Mouse (Mus musculus) induced T-regulatory cell, adult 2 months (primary cell): Measurements from ENCODE around the gene Rprml.

Experiments
- DNase-seq: peaks from one replicate; pipeline ENCODE4 v3.0.0-alpha.2; 2012; ENCODE audit warnings: low read depth

Rprml gene

DNA sequence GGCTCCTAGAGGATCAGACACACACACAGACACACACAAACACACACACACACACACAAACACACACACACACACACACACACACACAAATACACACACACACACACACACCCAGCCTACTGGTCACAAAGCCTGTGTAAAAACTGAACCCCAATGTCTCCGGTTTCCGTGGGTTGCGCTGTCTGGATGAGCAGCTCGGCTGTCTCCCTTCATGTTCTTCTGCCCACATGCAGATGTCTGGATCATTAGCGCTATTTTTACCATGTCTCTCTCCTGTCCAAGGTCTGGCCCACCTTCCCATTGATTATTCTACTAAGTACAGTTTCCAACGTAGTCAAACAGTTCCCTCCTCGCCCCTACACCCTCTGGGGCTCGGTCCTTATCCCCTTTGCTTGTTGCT, 13.7 kb downstream of the Rprml start:
- no peak for DNase-seq

DNA sequence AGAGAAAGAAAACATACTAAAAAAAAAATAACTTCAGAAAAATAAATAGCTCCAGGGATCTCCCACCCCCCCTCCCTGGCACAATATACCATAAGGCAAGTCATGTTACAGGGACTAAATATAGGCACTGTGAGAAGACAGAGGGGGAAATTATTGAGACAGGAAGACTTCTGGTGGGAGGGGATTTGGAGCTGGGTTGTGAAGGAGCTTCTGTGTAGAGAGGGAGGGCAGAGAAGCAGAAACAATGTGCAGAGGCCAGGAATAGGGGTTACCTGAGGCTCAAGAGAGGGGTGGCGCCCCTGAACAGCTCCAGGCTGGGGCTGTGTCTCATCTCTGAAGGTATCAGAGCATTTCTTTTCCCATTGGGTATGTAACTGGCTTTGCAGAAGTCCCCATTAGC, 16.3 kb downstream of the Rprml start:
- no peak for DNase-seq

DNA sequence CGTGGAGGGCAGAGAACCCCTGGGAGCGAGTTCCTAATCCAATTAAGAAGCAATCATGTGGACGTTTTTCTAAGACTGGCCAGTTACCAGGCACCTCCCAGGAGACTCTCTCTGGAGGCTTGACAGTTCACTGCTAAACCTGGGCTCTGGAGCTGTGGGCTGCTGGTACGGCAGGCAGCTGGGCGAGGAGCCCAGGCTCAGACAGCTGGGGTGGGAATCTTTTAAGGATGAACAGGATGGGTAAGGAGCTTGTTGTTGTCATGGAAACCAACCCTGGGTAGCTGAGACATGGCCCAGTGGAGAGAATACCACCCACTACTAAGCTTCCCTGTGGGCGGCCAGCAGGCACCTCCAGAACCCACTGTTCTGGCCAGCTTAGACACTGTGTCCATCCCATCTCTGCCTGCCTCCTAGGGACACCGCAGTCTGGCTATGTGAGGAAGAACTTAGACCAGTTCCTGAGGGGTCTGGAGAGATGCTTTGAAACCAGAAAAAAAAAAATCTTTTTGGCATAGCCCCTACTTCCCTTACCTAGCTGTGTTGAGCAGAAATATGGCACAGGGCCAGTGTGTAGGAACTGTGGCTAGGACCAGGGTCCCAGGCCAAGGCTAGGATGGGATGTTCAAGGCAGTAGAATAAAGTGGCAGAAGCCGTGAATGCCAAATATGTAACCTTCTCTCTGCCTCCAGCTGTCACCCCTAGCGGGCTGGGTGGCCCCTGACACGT, 17.0 kb downstream of the Rprml start:
- DNase-seq: no peak

DNA sequence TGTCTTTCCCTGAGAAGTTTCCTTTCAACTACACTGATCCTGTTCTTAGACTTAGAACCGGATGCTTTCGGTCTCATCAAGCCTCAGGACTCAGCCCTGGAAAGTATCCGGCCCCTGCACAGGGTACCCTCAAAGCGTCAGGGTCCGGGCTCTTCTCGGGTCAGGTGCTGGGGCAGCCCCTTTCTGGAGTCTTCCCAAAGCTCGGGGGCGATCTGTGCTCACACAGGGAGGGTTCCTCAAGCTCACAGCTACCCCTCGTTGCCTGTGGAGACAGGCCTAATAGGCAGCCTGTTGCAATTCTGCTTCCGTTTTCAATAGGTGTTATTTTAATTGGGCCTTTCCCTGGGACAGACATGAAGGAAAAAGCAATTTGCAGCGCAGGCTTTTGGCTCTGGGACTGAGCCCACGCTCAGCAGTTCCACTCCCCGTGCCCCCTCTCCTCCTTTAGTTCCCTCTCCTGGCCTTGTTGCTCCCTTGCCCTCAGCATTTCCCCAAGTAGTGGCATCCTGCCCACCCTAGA, 17.6 kb downstream of the Rprml start:
- no peak for DNase-seq

DNA sequence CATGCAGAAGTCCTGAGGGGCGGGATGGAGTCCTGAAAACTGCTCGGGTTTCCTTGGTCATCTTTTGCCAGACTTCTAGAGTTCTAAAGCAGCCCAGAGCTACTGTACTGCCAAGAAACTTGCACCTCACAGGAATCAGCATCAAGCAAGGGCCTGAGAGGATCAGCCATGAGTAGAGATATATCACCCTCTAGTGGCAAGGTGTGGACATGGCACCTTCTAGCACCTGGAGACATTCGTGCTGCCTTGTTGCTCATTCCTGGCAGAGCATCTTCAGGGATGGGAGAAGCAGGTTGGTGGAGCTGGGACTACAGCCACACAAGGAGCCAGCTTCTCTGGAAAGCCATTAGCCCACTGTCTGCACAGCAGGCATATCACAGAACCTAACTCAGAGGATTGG, 26.2 kb downstream of the Rprml start:
- DNase-seq: peak; percentile 74

DNA sequence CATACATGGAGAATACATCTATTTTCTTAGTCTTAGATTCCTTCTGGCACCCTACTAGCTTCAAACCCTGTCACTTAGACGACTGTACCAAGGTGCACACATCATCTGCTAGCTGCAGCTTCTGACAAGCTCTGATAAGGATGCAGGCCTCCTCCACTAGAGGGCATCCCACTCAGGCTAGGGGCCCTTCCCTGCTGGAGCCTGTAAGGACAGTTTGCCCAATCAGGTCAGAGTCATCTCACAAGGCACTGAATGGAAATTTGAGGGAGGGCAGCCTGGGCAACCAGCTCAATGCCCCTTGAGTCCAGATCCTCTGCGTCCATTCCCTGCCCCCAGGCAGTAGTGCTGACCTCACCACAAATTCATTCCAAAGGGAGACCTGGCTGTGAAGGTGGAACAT, 27.7 kb downstream of the Rprml start:
- DNase-seq: peak; percentile 42

DNA sequence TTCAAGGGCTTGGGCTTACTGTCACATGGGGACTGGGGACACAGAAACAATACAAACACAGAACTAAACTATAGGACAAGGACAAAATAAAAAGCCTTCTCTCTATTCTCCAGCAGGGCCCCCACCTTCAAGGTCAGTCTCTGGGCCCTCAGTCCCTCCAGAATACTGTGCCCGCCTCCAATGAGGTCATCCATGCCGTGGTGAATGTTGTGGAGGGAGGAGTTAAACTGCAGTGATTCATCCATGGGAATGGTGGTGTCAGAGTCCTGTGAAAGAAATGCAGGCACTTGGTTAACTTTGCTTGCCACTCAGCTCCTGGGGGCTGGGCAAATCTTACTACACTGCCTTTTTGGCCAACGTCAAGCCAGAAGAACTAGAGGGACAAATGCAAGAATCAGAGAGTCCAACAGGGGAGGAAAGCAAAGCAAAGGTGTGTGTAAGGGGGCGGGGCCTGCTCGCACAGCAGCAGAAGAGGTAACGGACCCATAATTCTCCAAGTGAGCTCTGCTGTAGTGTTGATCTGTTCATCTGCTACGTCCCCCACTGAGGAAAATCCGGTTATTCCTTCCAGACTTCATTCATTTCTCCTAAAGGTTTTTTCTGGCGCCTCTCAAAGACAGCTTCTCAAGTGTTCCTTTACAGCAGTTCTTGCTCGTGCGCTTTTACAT, 34.4 kb downstream of the Rprml start:
- DNase-seq: no peak

DNA sequence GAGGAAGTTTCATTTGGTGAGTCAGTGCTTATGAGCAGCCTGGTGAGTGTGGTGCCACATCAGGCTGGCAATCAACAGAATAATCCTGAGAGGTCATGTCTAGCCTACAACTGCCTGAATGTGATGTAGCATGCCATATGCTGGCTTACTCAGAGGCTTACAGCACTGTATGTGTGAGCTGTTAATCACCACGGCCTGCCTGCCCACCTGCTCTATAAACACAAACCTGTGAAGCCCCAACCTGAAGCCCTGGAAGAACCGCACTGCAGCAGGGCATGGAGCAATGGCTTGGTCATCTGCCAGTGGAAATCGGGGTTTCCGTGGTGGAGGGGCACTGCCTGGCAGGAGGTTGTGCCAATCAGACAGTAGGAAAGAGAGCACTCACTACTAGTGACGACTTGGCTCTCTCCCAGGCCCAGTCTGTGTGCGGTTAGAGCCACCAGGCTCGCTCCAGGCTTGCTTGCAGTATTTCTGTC, 35.9 kb downstream of the Rprml start:
- no peak for DNase-seq

DNA sequence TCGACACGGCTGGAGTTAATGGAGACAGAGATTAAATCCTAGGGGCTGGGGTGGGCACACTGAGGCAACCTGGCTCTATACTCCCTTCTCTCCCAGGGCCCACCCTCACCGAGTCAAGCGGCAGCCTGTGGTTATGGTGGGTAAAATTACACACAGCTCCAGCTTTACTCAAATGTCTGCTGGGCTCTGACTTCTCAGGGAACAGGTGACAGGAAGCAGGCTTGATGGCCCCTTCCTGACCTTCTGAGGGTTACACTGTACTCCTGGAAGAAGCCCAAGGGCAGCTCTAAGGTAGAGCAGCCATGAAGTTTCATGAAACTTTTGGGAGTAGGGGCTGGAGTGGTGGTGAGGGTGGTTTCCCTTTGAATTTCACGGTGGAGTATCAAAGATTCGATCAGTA, 37.3 kb downstream of the Rprml start:
- no peak for DNase-seq

DNA sequence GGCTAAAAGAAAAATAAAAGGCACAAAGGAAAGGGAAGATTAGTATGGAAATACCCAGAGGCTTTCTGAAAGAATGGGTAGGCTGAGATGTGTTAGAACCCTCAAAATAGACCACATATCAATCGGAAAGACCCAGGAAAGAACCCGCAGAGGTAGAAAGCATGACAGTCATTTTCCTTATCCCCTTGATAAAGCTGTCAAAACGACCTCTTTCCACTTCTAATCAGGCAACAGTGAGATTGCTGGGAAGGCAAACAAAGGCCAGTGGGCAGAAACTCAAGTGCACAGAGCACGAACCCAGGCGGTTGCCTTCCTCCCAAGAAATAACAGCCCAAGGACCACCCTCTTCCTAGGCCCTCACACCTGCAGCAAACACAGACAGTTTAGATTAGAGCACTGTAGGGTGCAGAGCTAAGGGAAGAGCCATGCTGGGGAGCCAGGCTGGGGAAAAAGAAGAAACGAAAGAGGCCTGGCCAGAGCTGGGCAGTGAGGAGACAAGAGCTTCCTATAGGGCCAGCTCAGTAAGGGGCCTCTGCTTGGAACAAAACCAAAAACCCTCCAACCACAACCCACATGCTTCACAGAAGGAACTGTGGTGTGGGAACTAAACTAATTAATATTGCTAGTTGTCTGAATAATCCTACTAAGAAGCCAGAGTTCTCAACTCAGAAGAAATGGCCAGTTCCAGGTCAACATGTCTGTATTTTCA, 39.1 kb downstream of the Rprml start:
- no peak for DNase-seq

DNA sequence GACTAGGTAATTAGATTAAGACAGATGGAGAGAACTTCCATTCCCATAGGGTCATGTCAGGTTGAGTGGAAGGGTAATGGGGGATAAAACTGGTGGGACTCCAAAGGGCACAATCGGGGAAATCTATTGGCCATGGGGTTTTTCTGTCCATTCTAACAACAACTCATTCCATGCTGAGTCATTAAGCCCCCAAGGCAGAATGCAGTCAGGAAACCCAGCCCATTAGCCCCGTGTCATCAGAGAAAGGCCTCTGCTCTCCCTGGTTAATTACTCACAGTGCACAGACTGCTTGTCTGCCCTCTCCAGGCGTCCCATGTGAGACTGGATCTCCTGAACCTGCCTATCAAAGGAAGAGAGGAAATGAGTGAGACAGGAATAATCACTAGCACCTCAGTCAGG, 39.6 kb downstream of the Rprml start:
- DNase-seq: no peak

DNA sequence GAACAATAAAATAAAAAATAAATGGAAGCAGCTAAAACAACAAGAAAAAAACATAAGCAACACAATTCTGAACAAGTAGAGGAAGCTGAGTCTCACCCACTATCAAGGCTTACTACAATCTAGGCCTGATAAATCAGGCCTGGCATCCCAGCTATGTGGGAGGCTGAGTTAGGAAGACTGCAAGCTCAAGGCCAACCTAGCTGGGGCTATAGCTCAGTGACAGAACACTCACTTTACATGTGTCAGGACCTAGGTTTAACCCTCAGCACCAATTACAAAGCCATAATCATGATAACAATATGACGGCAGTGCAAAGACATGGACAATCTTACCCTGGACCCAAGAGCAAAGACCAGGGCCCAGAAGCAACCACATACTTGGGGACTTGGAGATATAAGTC, 41.7 kb downstream of the Rprml start:
- no peak for DNase-seq

DNA sequence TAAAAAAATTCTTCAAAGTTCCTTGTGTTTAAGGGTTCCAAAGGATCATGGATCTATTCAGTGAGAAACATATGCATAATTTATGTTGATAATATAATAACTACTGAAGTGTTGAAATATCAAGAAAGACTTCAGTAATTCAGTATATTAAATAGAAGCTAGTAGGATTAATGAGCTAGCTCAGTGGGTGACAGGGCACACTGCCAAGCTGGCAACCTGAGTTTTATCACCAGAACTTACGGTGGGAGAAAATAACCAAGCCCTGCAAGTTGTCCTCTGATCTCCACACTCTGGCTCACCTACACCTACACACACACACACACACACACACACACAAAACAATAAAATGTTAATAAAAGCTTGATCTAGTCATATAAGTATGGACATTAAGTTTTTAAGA, 43.9 kb downstream of the Rprml start:
- DNase-seq: no peak

DNA sequence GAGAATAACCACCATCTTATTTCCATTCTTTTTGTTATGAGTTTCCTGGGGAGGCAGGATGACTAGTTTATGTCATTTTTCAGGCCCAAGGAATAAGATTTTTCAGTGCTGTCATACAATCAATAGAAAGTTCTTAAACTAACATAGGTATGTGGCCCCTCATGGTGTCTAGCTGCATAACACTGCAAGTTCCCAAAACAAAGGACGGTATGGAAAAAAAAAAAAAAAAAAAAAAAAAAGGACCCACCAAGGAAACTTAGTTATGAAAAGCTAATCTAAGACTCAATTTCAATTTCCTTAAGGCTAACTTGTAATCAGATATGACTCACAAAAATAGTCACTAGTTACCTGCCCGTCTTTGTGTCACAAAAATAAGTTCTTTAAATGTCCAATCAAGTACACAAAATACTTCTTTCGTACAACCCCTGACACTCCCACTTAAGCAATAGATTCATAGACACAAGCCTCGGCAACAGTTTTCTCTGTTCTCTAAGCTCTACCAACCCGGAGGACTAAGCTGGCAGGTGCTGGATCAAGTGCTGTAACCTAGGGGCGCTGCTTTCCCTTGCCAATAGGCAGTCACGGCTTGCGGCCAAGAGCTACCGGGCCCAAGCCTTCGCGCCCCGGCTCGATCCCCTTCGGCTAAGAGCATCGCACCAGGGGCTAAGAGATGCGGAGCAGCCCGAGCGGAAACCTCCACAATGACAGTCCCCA, 47.6 kb downstream of the Rprml start:
- no peak for DNase-seq

DNA sequence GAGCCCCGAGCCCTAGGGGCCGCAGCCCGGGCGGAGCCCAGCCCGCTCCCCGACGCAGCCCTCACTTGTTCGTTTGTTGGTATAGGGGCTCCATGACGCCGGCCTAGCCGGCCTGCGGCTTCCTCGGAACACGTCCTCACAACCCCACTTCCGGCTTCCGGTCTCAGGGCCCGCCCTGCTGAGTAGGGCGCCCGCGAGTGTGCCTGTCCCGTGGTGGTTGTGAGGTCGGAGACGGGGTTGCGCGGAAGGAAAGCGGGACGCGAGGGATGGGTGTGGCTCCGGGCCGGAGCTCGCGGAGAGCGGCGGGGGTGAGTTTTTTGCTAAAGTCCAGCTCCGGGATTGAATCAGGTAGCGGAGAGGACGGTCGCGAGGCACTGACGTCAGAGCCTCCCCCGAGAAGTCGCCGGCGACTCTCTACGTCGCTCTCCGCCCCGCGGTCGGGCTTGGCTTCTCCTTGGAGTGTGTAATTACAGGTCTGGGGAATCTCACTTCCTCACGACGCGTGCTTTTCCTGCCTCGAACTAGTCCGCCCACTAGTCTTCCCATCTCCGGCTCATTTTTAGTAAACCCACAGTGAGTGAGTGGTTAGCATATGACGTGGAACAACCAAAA, 48.3 kb downstream of the Rprml start, which contains the start of gene Gosr2:
Gene Gosr2, minus strand, starts transcription at position 334 of the 612 bp plus-strand sequence.
- DNase-seq: peak; percentile 97

DNA sequence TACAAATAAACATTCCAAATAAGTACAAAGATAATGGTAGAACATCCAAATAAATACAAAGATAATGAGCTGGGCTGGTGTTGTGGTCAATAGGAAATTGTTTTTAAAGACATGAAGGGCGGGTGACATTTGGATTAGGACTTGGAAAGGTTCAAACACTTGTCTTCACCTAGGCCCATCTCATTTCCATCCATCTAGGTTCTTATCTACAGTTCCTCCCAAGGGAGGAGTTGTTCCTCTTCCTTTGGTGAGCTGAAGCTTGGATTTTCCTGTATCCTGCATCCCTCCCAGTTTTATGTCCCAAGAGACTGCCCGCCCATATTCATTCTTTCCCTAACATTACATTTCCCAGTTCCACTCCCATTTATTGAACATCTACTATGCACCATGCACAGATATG, 48.9 kb downstream of the Rprml start:
- DNase-seq: no peak
